Mouse (Mus musculus) thymus, adult 2 months (tissue): ENCODE measurements around the gene Tescl. TPM values are rescaled to one million over a fixed set of nuclear protein-coding genes. Genes with fewer than 3 reads are reported as not detected.

ENCODE experiments used
- DNase-seq: peaks from one replicate; pipeline ENCODE4 v3.0.0; 2021
- H3K27ac ChIP-seq: fragments of 200-500 bp; 2 replicates; pipeline ENCODE4 v1.5.1; 2012; ENCODE audit warnings: low read length, control low read depth; ENCODE audit not compliant: control insufficient read depth, insufficient read depth
- H3K27me3 ChIP-seq: fragments of 200-500 bp; 2 replicates; pipeline ENCODE4 v1.6.1; 2012; ENCODE audit warnings: mild to moderate bottlenecking, low read length, moderate library complexity, mixed read lengths; ENCODE audit not compliant: control insufficient read depth, insufficient read depth
- H3K36me3 ChIP-seq: fragments of 200-500 bp; 2 replicates; pipeline ENCODE4 v1.6.1; 2012; ENCODE audit warnings: mild to moderate bottlenecking, low read length, moderate library complexity; ENCODE audit not compliant: control insufficient read depth, insufficient read depth
- H3K4me1 ChIP-seq: fragments of 200-500 bp; replicated peaks from 2 replicates; pipeline ENCODE4 v1.6.1; 2012; ENCODE audit warnings: low read length; ENCODE audit not compliant: control insufficient read depth, insufficient read depth
- H3K4me3 ChIP-seq: fragments of 200-500 bp; 2 replicates; pipeline ENCODE4 v1.5.1; 2012; ENCODE audit warnings: mild to moderate bottlenecking, low read length, control low read depth, moderate library complexity; ENCODE audit not compliant: control insufficient read depth, insufficient read depth
- CTCF ChIP-seq: fragments of 200-500 bp; IDR thresholded peaks from 2 replicates; pipeline ENCODE4 v1.5.1; 2012; ENCODE audit warnings: mild to moderate bottlenecking, control low read depth, low read length, moderate library complexity, borderline replicate concordance; ENCODE audit not compliant: control insufficient read depth, poor library complexity, insufficient read depth; ENCODE audit errors: extremely low read depth
- POLR2A ChIP-seq: fragments of 200-500 bp; IDR thresholded peaks from 2 replicates; pipeline ENCODE4 v1.6.1; 2012; ENCODE audit warnings: mild to moderate bottlenecking, low read length, control low read depth, moderate library complexity; ENCODE audit not compliant: control insufficient read depth, poor library complexity, insufficient read depth; ENCODE audit errors: extremely low read depth
- WGBS: fragments of 180-500 bp; shearing (Covaris S2); methylation state at CpG from one replicate; pipeline ENCODE4 v1.1.7; 2018; 5-methylcytosine and 5-hydroxymethylcytosine counted together
- polyA plus RNA-seq: library from polyadenylated mRNA; depleted of rRNA; stranded (reverse); fragments of >200 nt; gene quantifications from 2 replicates; pipeline ENCODE4 v1.2.3, GENCODE M21; 2012

Gene Tescl
- polyA plus RNA-seq, 1 experiment: 0.12 TPM

GRCm38 (mm10) chr7:24297361-24298095 lies 36.2 kb downstream of the Tescl start:
- H3K36me3 ChIP-seq: peaks cover 20% of the 10 kb centered on the region
- H3K4me1 ChIP-seq: peaks cover 9% of the 10 kb centered on the region
- H3K27me3 ChIP-seq: no peaks in the 10 kb centered on the region
- TF ChIP-seq CTCF: no peak
- TF ChIP-seq POLR2A: no peak
- no peak overlapping the region for H3K4me3 ChIP-seq
- WGBS: 97% methylated on average over 15 of the region's 15 CpGs
- DNase-seq: no peak
- no peak overlapping the region for H3K27ac ChIP-seq

- no peak overlapping the region for H3K4me3 ChIP-seq
- no peaks in the 10 kb centered on the region for H3K27me3 ChIP-seq
- peaks cover 31% of the 10 kb centered on the region for H3K36me3 ChIP-seq
- no peak overlapping the region for H3K27ac ChIP-seq
- no peak for DNase-seq
- peaks cover 9% of the 10 kb centered on the region for H3K4me1 ChIP-seq
- whole genome bisulfite sequencing: 96% methylated on average over 7 of the region's 7 CpGs
- TF ChIP-seq POLR2A (no peak), CTCF (no peak)
Observed at GRCm38 (mm10) chr7:24296386-24296785, 37.4 kb downstream of the Tescl start.

GRCm38 (mm10) chr7:24295376-24295775 lies 38.4 kb downstream of the Tescl start:
- Histone ChIP-seq H3K36me3 (peaks cover 38% of the 10 kb centered on the region), H3K4me1 (peaks cover 7% of the 10 kb centered on the region), H3K27ac (no peak overlapping the region), H3K27me3 (no peaks in the 10 kb centered on the region), H3K4me3 (no peak overlapping the region)
- no peak for DNase-seq
- TF ChIP-seq POLR2A (no peak), CTCF (no peak)
- WGBS: 99% methylated on average over 7 of the region's 7 CpGs

GRCm38 (mm10) chr7:24294763-24295162 lies 39.0 kb downstream of the Tescl start:
- H3K4me3 ChIP-seq: no peak overlapping the region
- H3K27ac ChIP-seq: no peak overlapping the region
- DNase-seq: no peak
- H3K27me3 ChIP-seq: no peaks in the 10 kb centered on the region
- 97% methylated on average over 4 of the region's 4 CpGs for WGBS
- H3K36me3 ChIP-seq: peaks cover 38% of the 10 kb centered on the region
- H3K4me1 ChIP-seq: peaks cover 4% of the 10 kb centered on the region
- TF ChIP-seq CTCF: no peak
- TF ChIP-seq POLR2A: no peak

GRCm38 (mm10) chr7:24293061-24293851 lies 40.5 kb downstream of the Tescl start:
- H3K27me3 ChIP-seq: no peaks in the 10 kb centered on the region
- peaks cover 38% of the 10 kb centered on the region for H3K36me3 ChIP-seq
- no peaks in the 10 kb centered on the region; the same call in 1 of the 2 replicates for H3K4me1 ChIP-seq
- no peak overlapping the region for H3K27ac ChIP-seq
- 95% methylated on average over 12 of the region's 12 CpGs for WGBS
- TF ChIP-seq CTCF (no peak), POLR2A (no peak)
- no peak overlapping the region for H3K4me3 ChIP-seq
- no peak for DNase-seq

GRCm38 (mm10) chr7:24291387-24292090 lies 42.2 kb downstream of the Tescl start:
- H3K4me3 ChIP-seq: no peak overlapping the region
- TF ChIP-seq POLR2A: no peak
- TF ChIP-seq CTCF: no peak
- H3K4me1 ChIP-seq: no peaks in the 10 kb centered on the region
- no peak overlapping the region for H3K27ac ChIP-seq
- H3K36me3 ChIP-seq: peaks cover 38% of the 10 kb centered on the region
- 96% methylated on average over 27 of the region's 27 CpGs for WGBS
- no peak for DNase-seq
- no peaks in the 10 kb centered on the region for H3K27me3 ChIP-seq
